In the genomic region with DNA sequence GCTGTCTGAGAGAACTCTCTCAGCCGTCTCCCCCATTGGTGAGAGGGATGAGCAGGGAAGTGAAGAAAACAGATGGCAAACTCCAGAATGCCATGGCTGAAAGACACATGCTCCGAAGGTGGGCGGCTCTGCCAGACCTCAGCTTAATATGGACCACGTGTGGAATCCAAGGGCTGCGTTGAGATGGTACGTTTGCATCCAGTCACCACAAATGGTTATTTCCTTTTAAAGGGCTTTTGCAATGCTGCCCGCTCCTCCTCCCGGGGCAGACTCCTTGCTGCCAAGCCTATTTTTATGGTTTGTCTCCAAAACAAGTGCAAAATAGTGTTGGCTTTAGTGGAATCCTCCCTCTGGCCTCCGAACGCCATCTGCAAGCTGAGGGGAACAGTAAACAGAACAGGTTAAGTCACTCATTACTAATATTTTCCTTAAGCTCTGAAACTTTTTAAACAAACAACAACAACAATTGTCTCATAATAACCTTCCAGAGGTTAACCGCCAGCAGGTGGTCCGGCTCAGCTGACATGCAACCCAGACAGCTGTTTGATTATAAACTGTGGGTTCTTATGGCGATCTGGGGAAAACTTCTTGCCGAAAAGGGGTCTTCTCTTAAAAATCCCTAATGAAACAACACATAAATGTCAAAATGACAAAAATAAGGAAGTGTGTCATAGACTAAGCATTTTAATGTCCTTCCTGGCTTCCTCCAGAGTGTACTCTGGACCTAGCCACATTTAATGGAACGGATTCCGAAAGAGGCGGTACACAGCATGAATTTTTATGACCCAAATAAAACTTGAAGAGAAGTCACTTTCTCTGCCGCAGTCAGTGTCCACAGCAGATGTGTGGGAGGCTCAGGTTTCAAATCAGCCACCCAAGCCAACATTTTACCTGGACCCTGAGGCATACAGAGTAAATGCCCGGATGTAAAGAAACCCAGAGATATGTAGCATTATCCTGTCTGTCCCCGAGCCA, we compare ENCODE assay signal across 7 mouse cellular contexts.
DNase-seq lines count a peak whose midpoint lies in the region; ATAC-seq and TF ChIP-seq lines count a peak whose summit lies in the region.

No protein-coding gene starts in this region.

- no peaks in the 10 kb centered on the region for H3K27me3 ChIP-seq in liver, postnatal 0 days (ENCODE audit: insufficient read depth, low read length)

- H3K4me2 ChIP-seq in liver, postnatal 0 days (ENCODE audit: low read depth, low read length): no peak overlapping the region

- H3K9me3 ChIP-seq in liver, postnatal 0 days (ENCODE audit: low read length): no peaks in the 10 kb centered on the region

- no peaks in the 10 kb centered on the region for H3K4me1 ChIP-seq in liver, postnatal 0 days (ENCODE audit: insufficient read depth)

- 58% methylated on average over 20 of the region's 20 CpGs for WGBS in liver, postnatal 0 days (ENCODE audit: insufficient replicate concordance)

- TF ChIP-seq CTCF in liver, postnatal 0 days (IDR thresholded peaks at IDR 0.05; ENCODE audit: low read depth): no peak

- no peak overlapping the region for H3K4me3 ChIP-seq in liver, postnatal 0 days (ENCODE audit: low read depth, low read length)

- no peak for TF ChIP-seq EP300 in liver, postnatal 0 days (IDR thresholded peaks at IDR 0.05; ENCODE audit: low read depth)

- no peak overlapping the region for H3K9ac ChIP-seq in liver, postnatal 0 days (replicated peaks)

- peak; percentile 47; the same call in 1 of the 2 replicates for ATAC-seq in megakaryocyte progenitor cell, adult 5-6 weeks (replicated peaks; ENCODE audit: poor library complexity)
- no peak for ATAC-seq in liver, postnatal 0 days

- H3K36me3 ChIP-seq in liver, postnatal 0 days (replicated peaks; ENCODE audit: insufficient read depth, low read length): no peaks in the 10 kb centered on the region

- no peak overlapping the region for H3K27ac ChIP-seq in liver, postnatal 0 days (ENCODE audit: low read depth)

- peak; percentile 17 for DNase-seq in adrenal gland, postnatal 14 days
- peak; percentile 13 for DNase-seq in embryo, embryonic 9.5 days (ENCODE audit: extremely low spot score)
- peak; percentile 57 for DNase-seq in hindlimb bud, embryonic 11.5 days (ENCODE audit: extremely low spot score, low read depth, low spot score)
- DNase-seq in layer of hippocampus, postnatal 14 days (ENCODE audit: low spot score in 2 of 2): peak; percentile 22 to 41
- DNase-seq in urinary bladder, postnatal 14 days (ENCODE audit: low spot score): peak; percentile 44
- DNase-seq in liver, postnatal 0 days: no peak
